Mouse (Mus musculus) hindbrain, embryonic 10.5 days (tissue): ENCODE results near the gene Mup20. TPM values are rescaled to one million over a fixed set of nuclear protein-coding genes. Genes with fewer than 3 reads are reported as not detected.
"Not testable (repeated sequence)": the region's sequence is repeated elsewhere in the genome, so short reads cannot be mapped to it uniquely, and the experiment has no call there.

Source experiments
- DNase-seq: peaks from one replicate; pipeline ENCODE4 v3.0.0-alpha.2; 2017; ENCODE audit warnings: low spot score
- H3K27ac ChIP-seq: fragments of 300-500 bp; sonication (generic); 2 replicates; pipeline ENCODE4 v1.5.1; 2016; ENCODE audit warnings: mild to moderate bottlenecking, moderate library complexity
- H3K27me3 ChIP-seq: fragments of 300-500 bp; sonication (generic); 2 replicates; pipeline ENCODE4 v1.6.1; 2016; ENCODE audit warnings: mild to moderate bottlenecking; ENCODE audit not compliant: poor library complexity, insufficient read depth, severe bottlenecking
- H3K36me3 ChIP-seq: fragments of 300-500 bp; sonication (generic); 2 replicates; pipeline ENCODE4 v1.6.1; 2016; ENCODE audit warnings: mild to moderate bottlenecking, moderate library complexity
- H3K4me1 ChIP-seq: fragments of 300-500 bp; sonication (generic); replicated peaks from 2 replicates; pipeline ENCODE4 v1.6.1; 2016; ENCODE audit warnings: mild to moderate bottlenecking
- H3K4me3 ChIP-seq: fragments of 300-500 bp; sonication (generic); 2 replicates; pipeline ENCODE4 v1.5.1; 2016; ENCODE audit warnings: mild to moderate bottlenecking, moderate library complexity
- H3K9me3 ChIP-seq: fragments of 300-500 bp; sonication (generic); 2 replicates; pipeline ENCODE4 v1.6.1; 2016; ENCODE audit warnings: mild to moderate bottlenecking, moderate library complexity
- WGBS: fragments of 180-500 bp; shearing (Covaris S2); methylation state at CpG from one replicate; pipeline ENCODE4 v1.1.7; 2016; 5-methylcytosine and 5-hydroxymethylcytosine counted together
- polyA plus RNA-seq: library from polyadenylated mRNA; unstranded; fragments of >200 nt; fragmentation: Nextera tagmentation; extraction: Ambion mirVana; gene quantifications from 2 replicates; pipeline ENCODE4 v1.2.1, GENCODE M21; 2016

Mup20 gene
- not detected in 2 replicates for polyA plus RNA-seq

DNA sequence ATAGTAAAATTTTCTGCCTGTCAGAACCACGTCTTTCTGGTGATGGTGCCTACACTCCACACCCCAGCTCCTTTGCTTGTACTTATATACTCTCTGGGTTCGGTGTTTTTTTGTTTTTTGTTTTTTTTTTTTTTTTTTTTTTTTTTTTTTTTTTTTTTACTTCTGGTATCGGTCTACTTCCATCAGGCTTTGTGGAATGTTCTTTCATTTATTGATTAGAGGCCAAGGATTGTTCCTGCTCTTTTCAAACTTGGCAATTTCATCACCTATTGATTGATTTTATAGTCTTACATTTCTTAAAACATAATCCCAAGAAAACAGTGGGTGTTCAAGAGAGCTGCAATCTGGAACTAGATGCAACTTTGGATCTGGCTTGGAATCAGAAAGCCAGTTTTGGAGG lies at the start of gene Mup20:
Gene Mup20 (minus strand): TSS at position 101 of the 400 bp plus-strand sequence.
- DNase-seq, H3K9me3 ChIP-seq, H3K36me3 ChIP-seq, H3K27me3 ChIP-seq, H3K27ac ChIP-seq, H3K4me3 ChIP-seq, H3K4me1 ChIP-seq: not testable (repeated sequence)
- 80% methylated on average over 3 of the region's 3 CpGs for WGBS

DNA sequence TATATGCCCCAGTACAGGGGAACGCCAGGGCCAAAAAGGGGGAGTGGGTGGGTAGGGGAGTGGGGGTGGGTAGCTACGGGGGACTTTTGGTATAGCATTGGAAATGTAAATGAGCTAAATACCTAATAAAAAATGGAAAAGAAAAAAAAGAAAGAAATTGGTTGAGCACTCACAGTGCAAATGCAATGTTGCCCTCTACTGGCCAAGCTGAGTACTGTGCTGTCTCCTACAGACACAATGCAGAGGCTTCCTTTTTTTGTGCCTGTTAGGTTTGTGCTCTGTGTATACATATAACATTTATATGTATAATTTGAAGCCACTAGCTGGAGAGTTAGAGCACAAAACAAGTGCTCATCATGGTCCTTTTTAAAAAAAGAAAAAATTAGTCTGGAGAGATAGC lies 49.4 kb upstream of the Mup20 start:
- not testable (repeated sequence) for H3K36me3 ChIP-seq, H3K4me1 ChIP-seq, H3K4me3 ChIP-seq, H3K9me3 ChIP-seq, H3K27ac ChIP-seq, H3K27me3 ChIP-seq
- WGBS: 76% methylated on average over 2 of the region's 2 CpGs
- DNase-seq: peak; percentile 12

DNA sequence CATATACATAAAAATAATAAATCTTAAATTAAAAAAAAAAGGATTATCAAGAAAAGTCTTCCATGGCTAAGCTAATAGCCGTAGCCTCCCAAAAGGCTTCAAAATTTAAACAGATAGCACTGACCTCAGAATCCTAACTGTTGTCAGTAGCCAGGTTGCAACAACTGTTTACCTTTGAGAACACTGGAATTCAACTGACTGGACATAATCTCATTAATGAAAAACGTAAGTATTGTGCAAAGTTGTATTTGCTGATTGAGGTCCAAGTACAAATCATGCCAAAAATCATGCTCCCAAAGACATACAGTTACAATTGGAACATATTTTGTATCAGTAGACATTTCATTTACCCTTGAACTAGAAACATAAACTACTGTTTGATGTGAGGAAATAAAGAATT lies 34.0 kb upstream of the Mup20 start:
- Histone ChIP-seq H3K36me3 (no peaks in the 10 kb centered on the region), H3K27me3 (no peaks in the 10 kb centered on the region), H3K27ac (no peak overlapping the region), H3K9me3 (no peaks in the 10 kb centered on the region), H3K4me1 (no peaks in the 10 kb centered on the region), H3K4me3 (no peak overlapping the region)
- no peak for DNase-seq
- WGBS: 86% methylated on average over 2 of the region's 2 CpGs

DNA sequence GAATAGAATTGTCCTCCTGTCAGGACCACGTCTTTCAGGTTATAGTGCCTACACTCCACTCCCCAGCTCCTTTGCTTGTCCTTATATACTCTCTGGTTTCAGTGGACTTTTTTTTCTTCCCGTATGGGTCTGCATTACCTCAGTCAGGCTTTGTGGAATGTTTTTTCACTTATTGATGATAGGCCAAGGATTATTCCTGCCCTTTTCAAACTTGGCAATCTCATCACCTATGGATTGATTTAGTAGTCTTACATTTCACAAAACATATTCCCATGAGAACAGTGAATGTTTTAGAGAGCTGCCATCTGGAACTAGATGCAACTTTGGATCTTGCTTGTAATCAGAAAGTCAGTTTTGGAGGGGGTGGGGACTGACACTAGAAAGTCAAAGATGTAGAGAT lies 33.3 kb upstream of the Mup20 start, which contains the start of gene Mup3:
Gene Mup3 (minus strand): TSS at position 102 of the 400 bp plus-strand sequence.
- Histone ChIP-seq H3K4me1 (no peaks in the 10 kb centered on the region), H3K27ac (no peak within 1 kb of the TSS), H3K9me3 (no peaks in the 10 kb centered on the region), H3K36me3 (no peaks in the 10 kb centered on the region), H3K27me3 (no peaks in the 10 kb centered on the region), H3K4me3 (no peak within 1 kb of the TSS)
- 77% methylated on average over 2 of the region's 2 CpGs for WGBS
- no peak for DNase-seq

DNA sequence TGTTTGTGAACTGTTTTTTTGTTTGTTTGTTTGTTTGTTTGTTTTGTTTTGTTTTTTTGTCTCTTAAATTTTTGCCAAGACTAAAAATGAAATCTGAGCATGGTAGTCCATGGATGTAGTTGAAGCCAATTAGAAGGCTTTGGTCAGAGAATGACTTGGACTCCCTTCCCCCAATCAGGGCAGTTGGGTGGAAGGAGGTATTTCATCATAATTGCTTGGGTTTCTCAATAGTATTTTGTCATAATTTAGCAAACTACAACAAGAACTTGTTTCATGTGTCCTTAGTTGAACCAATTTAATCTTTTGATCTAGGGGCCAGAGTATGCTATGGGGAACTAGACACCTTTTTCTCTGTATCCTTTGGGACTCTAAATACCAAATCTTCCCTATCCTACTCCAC lies 28.8 kb upstream of the Mup20 start:
- no peak overlapping the region for H3K4me3 ChIP-seq
- H3K36me3 ChIP-seq: no peaks in the 10 kb centered on the region
- no peaks in the 10 kb centered on the region for H3K4me1 ChIP-seq
- no peaks in the 10 kb centered on the region for H3K27me3 ChIP-seq
- H3K27ac ChIP-seq: no peak overlapping the region
- no peak for DNase-seq
- no peaks in the 10 kb centered on the region for H3K9me3 ChIP-seq

DNA sequence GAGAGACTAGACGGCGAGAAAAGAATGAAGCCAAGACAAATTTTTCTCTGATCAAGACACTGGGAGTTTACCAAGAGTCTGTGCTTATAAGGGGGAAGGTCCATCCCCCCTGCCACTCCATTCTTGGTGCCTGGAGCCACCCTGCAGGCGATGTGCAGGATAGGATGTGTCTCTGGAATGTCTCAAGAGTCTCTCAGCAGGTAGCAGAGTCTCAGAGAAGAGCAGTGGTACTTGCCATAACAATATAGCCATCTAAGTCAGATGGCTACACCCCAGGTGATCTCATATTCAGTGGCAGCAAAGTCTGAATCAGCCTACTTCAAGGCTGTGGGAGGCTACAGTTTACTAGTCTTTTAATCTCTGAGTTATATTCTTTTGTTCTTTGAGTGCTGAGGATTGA lies 21.2 kb upstream of the Mup20 start:
- WGBS: 62% methylated on average over 3 of the region's 3 CpGs
- Histone ChIP-seq H3K27me3 (no peaks in the 10 kb centered on the region), H3K9me3 (0 out of 2 replicates have a peak, but pooled peaks cover 5% of the 10 kb centered on the region), H3K4me1 (no peaks in the 10 kb centered on the region), H3K27ac (no peak overlapping the region), H3K36me3 (no peaks in the 10 kb centered on the region), H3K4me3 (no peak overlapping the region)
- no peak for DNase-seq

DNA sequence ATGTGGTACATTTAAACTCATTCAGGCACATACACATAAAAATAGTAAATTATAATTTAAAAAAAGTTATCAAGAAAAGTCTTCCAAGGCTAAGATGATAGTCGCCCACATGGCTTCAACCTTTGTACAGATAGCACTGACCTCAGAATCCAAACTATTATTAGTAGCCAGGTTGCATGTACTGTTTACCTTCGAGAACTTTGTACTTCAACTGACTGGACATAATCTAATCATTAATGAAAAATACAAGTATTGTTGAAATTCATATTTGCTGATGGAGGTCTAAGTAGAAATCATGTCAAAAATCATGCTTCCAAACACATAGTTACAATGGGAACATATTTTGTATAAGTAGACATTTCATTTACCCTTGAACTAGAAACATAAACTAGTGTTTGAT lies 822 bp upstream of the Mup20 start:
- H3K36me3 ChIP-seq, H3K27me3 ChIP-seq, H3K27ac ChIP-seq, H3K9me3 ChIP-seq, H3K4me3 ChIP-seq, DNase-seq, H3K4me1 ChIP-seq: not testable (repeated sequence)
- 92% methylated on average over 2 of the region's 2 CpGs for WGBS

DNA sequence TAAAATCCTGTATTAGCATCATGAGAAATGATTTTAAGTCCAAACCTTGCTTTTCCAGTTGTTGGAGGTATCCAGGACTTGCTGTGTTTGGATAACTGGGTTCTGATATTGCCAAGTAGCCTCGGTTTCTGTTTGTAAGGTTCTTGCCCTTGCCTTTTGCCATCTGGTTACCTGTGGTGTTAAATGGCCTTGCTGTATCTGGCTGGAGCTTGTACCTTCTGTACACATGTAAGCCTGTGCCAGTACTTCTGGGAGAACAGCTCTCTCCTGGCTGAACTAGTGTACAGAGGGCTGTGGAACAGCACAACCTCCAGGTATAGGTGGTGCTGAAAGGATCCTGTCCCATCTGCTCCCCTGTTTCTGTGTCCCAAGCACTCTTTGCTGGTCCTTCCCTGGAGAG lies 27.7 kb downstream of the Mup20 start:
- Histone ChIP-seq H3K27me3 (no peaks in the 10 kb centered on the region), H3K4me3 (no peak overlapping the region), H3K27ac (no peak overlapping the region), H3K9me3 (no peaks in the 10 kb centered on the region), H3K36me3 (no peaks in the 10 kb centered on the region), H3K4me1 (no peaks in the 10 kb centered on the region)
- DNase-seq: no peak
- WGBS: 85% methylated on average over 1 of the region's 1 CpGs

DNA sequence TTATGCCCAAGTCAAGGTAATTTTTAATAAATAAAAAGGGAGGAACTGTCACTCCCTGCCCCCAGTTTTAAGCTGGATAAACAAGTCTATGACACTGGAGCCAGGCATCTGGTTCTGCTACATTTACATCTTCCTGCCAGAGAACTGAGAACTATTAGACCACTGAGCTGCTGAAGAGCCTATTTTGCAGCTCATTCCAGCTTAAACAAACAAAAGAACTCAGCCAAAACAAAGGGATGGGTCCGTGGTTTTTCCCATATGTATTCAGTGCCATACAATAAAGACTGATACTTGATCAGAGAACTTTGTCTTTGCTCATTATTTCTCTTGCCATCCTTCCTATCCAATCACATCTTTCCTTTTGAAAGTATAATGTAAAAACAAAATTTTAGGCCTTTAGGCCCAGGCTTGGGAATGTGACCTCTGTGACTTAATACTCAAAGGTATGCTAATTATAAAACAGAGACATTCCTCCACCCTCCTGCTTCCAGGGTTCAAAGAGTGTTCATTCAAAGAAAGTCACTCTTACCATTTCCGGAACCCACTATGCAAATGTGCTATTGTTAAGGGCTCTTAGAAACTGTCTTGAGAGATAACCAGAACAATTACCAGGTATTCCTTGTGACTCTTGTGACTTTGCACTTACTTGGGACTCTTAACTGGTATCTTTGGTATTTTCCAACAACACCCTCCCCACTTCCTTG lies 29.6 kb downstream of the Mup20 start:
- Histone ChIP-seq H3K4me1 (no peaks in the 10 kb centered on the region), H3K36me3 (no peaks in the 10 kb centered on the region), H3K27ac (no peak overlapping the region), H3K9me3 (no peaks in the 10 kb centered on the region), H3K4me3 (no peak overlapping the region), H3K27me3 (no peaks in the 10 kb centered on the region)
- 58% methylated on average over 2 of the region's 2 CpGs for WGBS
- no peak for DNase-seq

DNA sequence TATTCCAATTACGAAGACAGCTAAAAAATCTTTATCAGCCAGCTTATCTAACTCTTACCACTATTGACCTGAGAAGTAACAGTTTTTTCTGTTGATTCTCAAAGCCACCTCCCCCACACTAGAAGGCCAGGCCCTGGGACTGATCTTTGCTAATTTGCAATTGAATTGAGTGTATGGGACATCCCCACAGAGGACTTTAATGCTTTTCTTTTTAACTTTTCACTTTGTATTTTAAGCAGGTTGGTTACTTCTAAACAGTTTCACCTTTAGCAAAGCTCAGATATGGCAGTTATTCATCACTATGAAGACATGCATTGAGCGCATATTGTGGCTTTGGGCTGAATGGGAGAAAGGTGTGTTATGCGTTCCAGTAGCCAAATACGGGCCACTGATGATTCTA lies 30.3 kb downstream of the Mup20 start:
- WGBS: 90% methylated on average over 4 of the region's 4 CpGs
- H3K27ac ChIP-seq: no peak overlapping the region

DNA sequence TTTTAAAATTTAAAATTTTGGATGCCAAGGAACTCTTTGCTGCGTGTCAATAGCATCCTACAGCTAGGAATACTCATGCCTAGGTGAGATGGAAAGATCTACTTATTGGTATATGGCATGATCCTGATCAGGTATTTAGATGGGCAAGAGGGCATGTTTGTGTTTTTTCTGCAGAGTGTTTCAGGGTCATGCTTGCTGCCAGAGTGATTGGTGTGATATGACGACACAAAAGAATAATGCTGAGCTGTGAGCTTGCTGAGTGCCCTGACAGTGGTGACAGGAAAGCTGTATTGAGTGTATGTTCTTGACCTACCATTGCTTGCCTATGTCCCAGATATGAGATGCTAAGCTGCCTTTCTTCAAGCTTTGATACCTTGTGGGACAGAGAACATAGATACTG lies 30.8 kb downstream of the Mup20 start:
- 80% methylated on average over 2 of the region's 2 CpGs for WGBS
- no peak for DNase-seq
- Histone ChIP-seq H3K36me3 (no peaks in the 10 kb centered on the region), H3K27me3 (no peaks in the 10 kb centered on the region), H3K4me3 (no peak overlapping the region), H3K27ac (no peak overlapping the region), H3K4me1 (no peaks in the 10 kb centered on the region), H3K9me3 (0 out of 2 replicates have a peak, but pooled peaks cover 3% of the 10 kb centered on the region)

More for the DNA sequence above, 30.3 kb downstream of the Mup20 start:
- Histone ChIP-seq H3K4me1 (no peaks in the 10 kb centered on the region), H3K36me3 (no peaks in the 10 kb centered on the region), H3K9me3 (0 out of 2 replicates have a peak, but pooled peaks cover 3% of the 10 kb centered on the region), H3K27me3 (no peaks in the 10 kb centered on the region), H3K4me3 (no peak overlapping the region)
- no peak for DNase-seq

DNA sequence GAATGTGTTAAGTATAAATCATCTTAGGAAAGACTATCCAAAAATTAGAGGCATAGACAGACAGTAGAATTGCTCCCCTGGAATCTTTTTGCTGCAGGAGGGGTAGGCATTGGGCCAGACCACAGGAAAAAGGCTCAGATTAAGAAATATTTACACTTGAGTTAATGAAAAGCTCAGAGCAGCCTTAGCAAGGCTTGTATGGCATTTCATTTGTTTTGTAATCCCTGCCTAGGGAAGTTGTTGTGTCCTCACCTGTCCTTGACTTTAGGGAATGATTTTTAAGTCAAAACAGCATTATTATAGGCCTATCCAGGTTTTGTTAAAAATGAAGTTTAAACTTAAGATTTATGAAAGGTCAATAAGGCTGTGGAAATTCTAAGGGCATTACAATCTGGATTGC lies 33.4 kb downstream of the Mup20 start:
- not testable (repeated sequence) for H3K4me3 ChIP-seq

More for the DNA sequence above, 33.4 kb downstream of the Mup20 start:
- H3K9me3 ChIP-seq, H3K36me3 ChIP-seq, H3K27me3 ChIP-seq, DNase-seq, H3K4me1 ChIP-seq, H3K27ac ChIP-seq: not testable (repeated sequence)
